Mouse (Mus musculus): ENCODE results near the gene Tlr2. TPM values are rescaled to one million over a fixed set of nuclear protein-coding genes. Genes with fewer than 3 reads are reported as not detected.

The Tlr2 gene
- polyA plus RNA-seq, 1 experiment from 2014 or later: 1.0 TPM

DNA sequence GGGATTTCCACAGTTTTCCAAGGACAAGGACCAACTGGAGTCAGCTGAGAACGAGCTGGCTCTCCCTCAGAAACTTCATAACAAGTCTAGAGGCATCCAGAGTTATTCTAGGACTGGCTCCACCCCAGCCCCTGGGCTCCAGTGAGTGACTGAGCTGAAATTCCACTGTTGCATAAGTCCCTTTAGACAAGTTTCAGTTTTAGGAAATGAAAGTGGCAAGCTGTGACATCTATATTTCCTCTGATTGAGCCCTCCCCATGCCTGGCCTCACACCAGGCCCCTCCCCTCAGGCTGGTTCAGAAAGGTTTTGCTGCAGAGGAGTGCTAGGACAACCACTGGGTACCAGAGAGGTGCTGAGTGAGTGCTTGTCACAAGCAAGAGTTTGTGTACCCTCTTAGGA lies 21.4 kb upstream of the Tlr2 start:
- Histone ChIP-seq H3K9me3 (no peaks in the 10 kb centered on the region), H3K27ac (no peak overlapping the region), H3K4me3 (no peak overlapping the region), H3K4me1 (no peaks in the 10 kb centered on the region), H3K36me3 (replicated peaks) (no peaks in the 10 kb centered on the region), H3K27me3 (ENCODE audit: poor library complexity, severe bottlenecking) (no peaks in the 10 kb centered on the region)
- DNase-seq (ENCODE audit: extremely low spot score, low spot score): no peak
- 49% methylated on average over 1 of the region's 1 CpGs for WGBS

DNA sequence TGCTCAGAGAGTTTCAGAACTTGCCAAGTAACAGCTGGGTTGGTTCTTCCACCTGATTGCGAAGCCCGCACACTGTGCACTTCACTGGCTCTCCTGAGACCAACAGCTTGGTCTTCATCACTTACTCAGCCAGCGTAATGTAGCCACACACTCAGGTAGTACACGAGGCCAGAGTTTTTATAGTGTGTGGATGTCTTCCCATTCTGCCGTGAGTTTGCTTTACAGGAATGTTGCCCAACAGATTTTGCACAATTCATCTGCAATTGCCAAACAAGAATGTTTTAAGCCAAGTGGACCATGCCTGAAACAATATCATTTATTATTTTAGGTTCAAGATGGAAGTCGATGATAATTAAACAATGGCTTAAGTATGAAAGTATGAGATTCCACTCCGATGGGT lies 18.0 kb upstream of the Tlr2 start:
- no peak overlapping the region for H3K27ac ChIP-seq
- H3K4me1 ChIP-seq: no peaks in the 10 kb centered on the region
- no peak overlapping the region for H3K4me3 ChIP-seq
- WGBS: 93% methylated on average over 7 of the region's 7 CpGs
- H3K36me3 ChIP-seq (replicated peaks): no peaks in the 10 kb centered on the region
- H3K9me3 ChIP-seq: no peaks in the 10 kb centered on the region
- no peaks in the 10 kb centered on the region for H3K27me3 ChIP-seq (ENCODE audit: poor library complexity, severe bottlenecking)
- no peak for DNase-seq (ENCODE audit: extremely low spot score, low spot score)

DNA sequence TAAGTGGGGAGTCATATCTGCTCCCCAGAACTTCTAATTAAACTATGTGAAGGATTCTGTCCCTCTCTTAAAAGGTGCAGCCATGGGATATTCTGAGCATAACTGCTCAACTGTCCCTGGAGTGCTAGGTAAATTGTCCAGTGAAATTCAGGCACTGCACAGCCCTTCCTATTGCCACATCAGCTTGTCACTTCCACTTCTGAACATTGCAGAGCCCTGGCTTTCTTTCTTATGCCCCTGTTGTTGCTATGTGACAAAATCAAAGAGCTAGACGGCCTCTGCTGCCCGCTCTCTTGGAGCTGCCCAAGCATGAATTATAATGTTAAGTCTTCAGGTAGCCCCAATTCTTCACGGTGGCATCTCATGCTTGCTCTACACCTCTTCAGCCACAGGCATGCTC lies 17.5 kb upstream of the Tlr2 start:
- Histone ChIP-seq H3K4me3 (no peak overlapping the region), H3K27ac (no peak overlapping the region), H3K4me1 (no peaks in the 10 kb centered on the region), H3K27me3 (ENCODE audit: poor library complexity, severe bottlenecking) (no peaks in the 10 kb centered on the region), H3K9me3 (no peaks in the 10 kb centered on the region), H3K36me3 (replicated peaks) (no peaks in the 10 kb centered on the region)
- no peak for DNase-seq (ENCODE audit: extremely low spot score, low spot score)
- 92% methylated on average over 3 of the region's 3 CpGs for WGBS

DNA sequence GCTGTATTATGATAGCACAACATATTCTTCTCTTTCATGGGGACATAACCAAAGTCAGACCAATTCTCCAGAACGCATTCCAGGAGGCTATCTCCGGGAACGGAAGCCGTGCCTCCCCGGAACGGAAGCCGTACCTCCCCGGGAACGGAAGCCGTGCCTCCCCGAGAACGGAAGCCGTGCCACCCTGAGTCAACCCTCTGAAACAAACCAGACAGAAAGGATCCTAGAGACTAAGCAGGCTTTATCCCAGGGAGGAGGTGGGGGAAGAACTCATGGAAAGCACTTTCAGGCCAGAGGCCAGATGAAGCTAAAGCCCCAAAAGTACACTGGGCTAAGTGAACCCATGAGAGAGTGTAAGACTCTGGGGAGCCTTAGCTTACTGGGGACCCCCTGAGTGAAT lies 16.1 kb upstream of the Tlr2 start:
- DNase-seq (ENCODE audit: extremely low spot score, low spot score): no peak
- Histone ChIP-seq H3K4me1 (no peaks in the 10 kb centered on the region), H3K4me3 (no peak overlapping the region), H3K27ac (no peak overlapping the region), H3K27me3 (ENCODE audit: poor library complexity, severe bottlenecking) (no peaks in the 10 kb centered on the region), H3K9me3 (no peaks in the 10 kb centered on the region), H3K36me3 (replicated peaks) (no peaks in the 10 kb centered on the region)
- WGBS: 96% methylated on average over 13 of the region's 13 CpGs

DNA sequence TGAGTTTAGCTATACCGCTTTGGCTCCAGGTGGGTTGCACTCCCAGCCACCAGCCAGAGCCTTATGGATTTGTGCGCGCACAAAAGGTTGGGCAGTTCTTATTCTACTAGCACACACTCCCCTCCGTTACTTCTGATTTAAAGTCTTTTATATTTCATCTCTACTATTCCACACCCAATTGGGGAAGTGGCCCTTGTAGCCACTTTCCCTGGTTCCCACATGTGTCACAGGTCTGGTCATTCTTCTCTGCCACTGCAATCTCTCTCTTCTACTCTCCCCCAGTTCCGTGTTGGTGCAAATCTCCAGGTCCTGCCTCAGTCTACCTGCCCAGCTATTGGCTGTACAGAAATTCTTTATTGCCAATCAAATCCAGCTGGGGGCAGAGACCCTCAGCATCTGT lies 14.1 kb upstream of the Tlr2 start:
- H3K27ac ChIP-seq: no peak overlapping the region
- 94% methylated on average over 5 of the region's 5 CpGs for WGBS
- H3K36me3 ChIP-seq (replicated peaks): no peaks in the 10 kb centered on the region
- no peaks in the 10 kb centered on the region for H3K27me3 ChIP-seq (ENCODE audit: poor library complexity, severe bottlenecking)
- DNase-seq (ENCODE audit: extremely low spot score, low spot score): no peak
- H3K4me3 ChIP-seq: no peak overlapping the region
- no peaks in the 10 kb centered on the region for H3K4me1 ChIP-seq
- H3K9me3 ChIP-seq: no peaks in the 10 kb centered on the region

DNA sequence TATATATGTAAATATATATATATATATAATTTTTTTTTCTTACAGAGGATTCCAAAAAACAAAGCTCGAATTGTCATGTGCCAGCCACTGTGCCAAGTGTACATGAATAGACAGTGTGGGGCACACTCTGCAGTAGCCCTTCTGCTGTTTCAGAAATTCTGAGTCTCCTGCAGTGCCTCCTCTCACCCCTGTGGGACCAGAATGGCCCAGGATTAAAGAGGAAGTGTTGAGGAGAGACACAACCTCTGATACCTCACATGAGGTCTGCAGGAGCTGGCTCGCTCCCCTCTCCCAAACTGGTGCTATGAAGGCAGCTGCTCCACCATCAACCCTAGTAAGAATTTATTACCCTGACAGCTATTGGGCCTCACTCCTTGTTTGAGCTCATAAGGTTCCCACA lies 7.8 kb upstream of the Tlr2 start:
- peaks cover 2% of the 10 kb centered on the region; the same call in 1 of the 2 replicates for H3K27me3 ChIP-seq (ENCODE audit: poor library complexity, severe bottlenecking)
- H3K36me3 ChIP-seq (replicated peaks): no peaks in the 10 kb centered on the region
- no peak overlapping the region for H3K27ac ChIP-seq
- DNase-seq (ENCODE audit: extremely low spot score, low spot score): no peak
- H3K4me3 ChIP-seq: no peak overlapping the region
- no peaks in the 10 kb centered on the region for H3K9me3 ChIP-seq
- H3K4me1 ChIP-seq: no peaks in the 10 kb centered on the region
- WGBS: 78% methylated on average over 2 of the region's 2 CpGs

DNA sequence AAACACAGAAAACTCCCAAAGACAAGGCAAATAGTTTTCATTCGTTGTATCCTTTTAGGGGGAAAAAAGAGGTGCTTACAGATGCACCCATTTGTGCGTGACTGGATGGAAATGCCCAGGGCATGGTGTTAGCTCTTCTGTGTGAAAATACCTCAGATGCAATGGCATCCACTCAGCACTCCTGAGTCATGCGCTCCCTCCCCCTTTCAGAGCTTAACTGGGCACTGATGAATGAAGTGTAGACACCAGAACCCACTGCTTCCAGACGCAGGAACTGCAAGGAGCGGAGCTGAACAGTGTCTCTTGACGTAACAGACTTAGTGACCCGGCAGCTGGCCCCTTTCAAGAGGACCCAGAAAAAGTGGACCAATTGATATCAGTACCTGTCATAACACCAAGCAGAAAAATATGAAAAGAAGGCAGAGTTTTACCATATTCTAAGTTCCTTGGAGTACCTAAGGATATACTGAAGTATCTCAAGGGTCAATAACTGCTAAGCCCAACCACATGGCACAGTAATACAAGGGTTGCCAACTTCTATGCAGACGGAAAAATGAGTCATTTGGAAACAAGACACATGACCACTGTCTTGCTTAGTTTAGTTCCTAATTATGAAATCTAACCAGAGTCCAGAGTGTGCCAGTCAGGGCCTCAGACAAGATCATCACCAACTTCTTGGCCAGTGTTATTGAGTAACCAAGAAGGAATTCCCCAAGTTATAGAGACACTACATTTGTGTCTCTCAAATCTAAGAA lies 3.4 kb upstream of the Tlr2 start:
- DNase-seq (ENCODE audit: extremely low spot score, low spot score): no peak
- H3K9me3 ChIP-seq: no peaks in the 10 kb centered on the region
- WGBS: 72% methylated on average over 8 of the region's 8 CpGs
- no peak overlapping the region for H3K27ac ChIP-seq
- H3K36me3 ChIP-seq (replicated peaks): no peaks in the 10 kb centered on the region
- peaks cover 34% of the 10 kb centered on the region for H3K27me3 ChIP-seq (ENCODE audit: poor library complexity, severe bottlenecking)
- no peak overlapping the region for H3K4me3 ChIP-seq
- peaks cover 14% of the 10 kb centered on the region for H3K4me1 ChIP-seq

DNA sequence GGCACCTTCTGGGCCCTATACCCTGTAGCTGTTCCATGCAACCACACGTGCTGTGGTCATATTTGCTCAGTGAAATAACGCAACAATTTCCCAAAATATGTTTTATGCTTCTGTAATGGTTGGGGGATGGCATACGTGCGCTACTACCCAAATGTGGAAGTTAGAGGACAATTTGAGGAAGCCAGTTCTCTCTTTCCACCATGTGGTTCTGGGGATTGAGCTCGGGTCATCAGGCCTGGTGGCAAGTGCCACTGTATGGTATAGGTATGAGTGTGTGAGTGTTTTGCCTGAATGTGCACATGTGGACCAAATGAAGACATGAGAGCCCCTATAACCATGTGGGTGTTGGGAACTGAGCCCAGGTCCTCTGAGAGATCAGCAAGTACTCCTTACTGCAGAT lies 2.1 kb downstream of the Tlr2 start:
- H3K9me3 ChIP-seq: no peaks in the 10 kb centered on the region
- peaks cover 14% of the 10 kb centered on the region for H3K4me1 ChIP-seq
- peaks cover 42% of the 10 kb centered on the region for H3K27me3 ChIP-seq (ENCODE audit: poor library complexity, severe bottlenecking)
- no peak overlapping the region for H3K4me3 ChIP-seq
- WGBS: 92% methylated on average over 5 of the region's 5 CpGs
- no peaks in the 10 kb centered on the region for H3K36me3 ChIP-seq (replicated peaks)
- no peak for DNase-seq (ENCODE audit: extremely low spot score, low spot score)
- no peak overlapping the region for H3K27ac ChIP-seq

DNA sequence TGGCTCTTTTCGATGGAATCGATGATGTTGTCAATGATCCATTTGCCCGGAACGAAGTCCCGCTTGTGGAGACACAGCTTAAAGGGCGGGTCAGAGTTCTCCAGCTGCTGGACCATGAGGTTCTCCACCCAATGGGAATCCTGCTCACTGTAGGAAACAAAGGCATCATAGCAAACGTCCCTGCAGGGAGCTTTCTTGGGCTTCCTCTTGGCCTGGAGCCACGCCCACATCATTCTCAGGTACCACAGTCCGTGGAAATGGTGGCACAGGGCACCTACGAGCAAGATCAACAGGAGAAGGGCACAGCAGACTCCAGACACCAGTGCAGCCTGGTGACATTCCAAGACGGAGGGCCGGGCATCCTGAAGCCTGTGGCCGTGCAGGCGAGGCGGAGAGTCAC lies 4.9 kb downstream of the Tlr2 start:
- 87% methylated on average over 15 of the region's 15 CpGs for WGBS
- no peak overlapping the region for H3K27ac ChIP-seq
- no peak for DNase-seq (ENCODE audit: extremely low spot score, low spot score)
- H3K4me3 ChIP-seq: no peak overlapping the region
- H3K4me1 ChIP-seq: peaks cover 12% of the 10 kb centered on the region
- no peaks in the 10 kb centered on the region for H3K9me3 ChIP-seq
- no peaks in the 10 kb centered on the region for H3K36me3 ChIP-seq (replicated peaks)
- peaks cover 20% of the 10 kb centered on the region for H3K27me3 ChIP-seq (ENCODE audit: poor library complexity, severe bottlenecking)

DNA sequence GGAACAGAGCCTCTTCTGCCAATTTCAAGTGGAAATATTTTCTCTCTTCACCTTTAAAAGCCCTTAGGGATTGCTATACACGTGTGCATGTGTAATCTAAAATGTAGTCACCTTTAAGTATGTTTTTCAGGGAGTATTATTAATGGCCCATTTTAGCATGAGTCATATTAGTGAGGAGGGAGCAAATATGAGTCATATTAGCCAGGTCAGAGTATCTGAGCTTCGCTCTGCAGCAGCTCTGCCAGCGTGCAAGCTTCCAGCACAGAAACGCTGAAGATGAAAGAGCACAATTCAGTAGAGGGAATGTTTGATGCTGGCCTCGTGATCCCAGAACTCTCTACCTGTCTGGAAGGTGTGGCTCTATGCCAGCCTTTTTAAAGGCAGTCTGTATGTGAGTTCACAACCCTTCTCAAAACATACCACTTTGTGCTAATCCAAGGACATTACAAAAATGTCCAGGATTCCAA lies 13.4 kb downstream of the Tlr2 start:
- H3K4me3 ChIP-seq: no peak overlapping the region
- H3K9me3 ChIP-seq: no peaks in the 10 kb centered on the region
- no peak for DNase-seq (ENCODE audit: extremely low spot score, low spot score)
- H3K4me1 ChIP-seq: no peaks in the 10 kb centered on the region
- no peaks in the 10 kb centered on the region for H3K27me3 ChIP-seq (ENCODE audit: poor library complexity, severe bottlenecking)
- 86% methylated on average over 5 of the region's 5 CpGs for WGBS
- H3K27ac ChIP-seq: no peak overlapping the region
- no peaks in the 10 kb centered on the region for H3K36me3 ChIP-seq (replicated peaks)

DNA sequence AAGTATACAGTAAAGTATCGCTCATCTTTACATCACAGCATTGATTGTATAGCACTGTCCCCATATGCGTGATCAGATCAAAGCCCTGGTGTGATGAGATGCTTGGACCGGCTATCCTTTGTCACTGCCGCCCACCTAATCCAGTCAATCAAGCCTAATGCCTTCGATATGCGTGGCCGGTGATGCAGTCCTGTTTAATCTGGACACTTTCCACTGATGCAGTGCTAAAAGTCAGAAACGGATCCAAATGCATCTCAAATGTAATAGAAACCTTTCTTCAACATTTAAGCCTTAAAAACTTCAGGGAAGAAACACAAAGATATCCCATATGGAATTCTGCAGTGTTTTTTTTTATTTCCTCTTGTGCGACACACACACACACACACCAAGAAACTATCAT lies 13.9 kb downstream of the Tlr2 start:
- no peak for DNase-seq (ENCODE audit: extremely low spot score, low spot score)
- H3K36me3 ChIP-seq (replicated peaks): no peaks in the 10 kb centered on the region
- no peak overlapping the region for H3K27ac ChIP-seq
- no peak overlapping the region for H3K4me3 ChIP-seq
- no peaks in the 10 kb centered on the region for H3K9me3 ChIP-seq
- H3K27me3 ChIP-seq (ENCODE audit: poor library complexity, severe bottlenecking): no peaks in the 10 kb centered on the region
- H3K4me1 ChIP-seq: no peaks in the 10 kb centered on the region
- WGBS: 91% methylated on average over 9 of the region's 9 CpGs

DNA sequence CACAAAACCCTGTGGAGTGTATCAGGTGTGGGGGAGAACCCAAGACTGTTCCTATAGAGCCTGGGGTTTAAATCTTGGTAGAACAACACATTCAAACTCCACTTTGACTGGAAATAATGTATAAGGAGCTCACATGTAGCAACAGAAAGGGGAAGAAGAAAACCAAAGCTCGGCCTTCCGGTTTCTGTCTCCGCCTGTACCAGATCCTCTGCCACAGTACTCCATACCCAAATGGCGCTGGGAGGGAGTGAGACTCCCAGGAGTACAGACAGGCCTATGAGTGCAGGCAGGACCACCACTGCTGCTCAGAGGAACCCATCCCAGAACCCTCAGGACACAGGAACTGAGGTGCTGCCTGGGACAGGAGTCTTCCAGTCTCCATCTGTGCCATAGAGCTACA lies 17.8 kb downstream of the Tlr2 start:
- Histone ChIP-seq H3K36me3 (replicated peaks) (no peaks in the 10 kb centered on the region), H3K27me3 (ENCODE audit: poor library complexity, severe bottlenecking) (no peaks in the 10 kb centered on the region), H3K9me3 (no peaks in the 10 kb centered on the region), H3K4me1 (no peaks in the 10 kb centered on the region), H3K27ac (no peak overlapping the region), H3K4me3 (no peak overlapping the region)
- WGBS: 99% methylated on average over 4 of the region's 4 CpGs
- DNase-seq (ENCODE audit: extremely low spot score, low spot score): no peak

DNA sequence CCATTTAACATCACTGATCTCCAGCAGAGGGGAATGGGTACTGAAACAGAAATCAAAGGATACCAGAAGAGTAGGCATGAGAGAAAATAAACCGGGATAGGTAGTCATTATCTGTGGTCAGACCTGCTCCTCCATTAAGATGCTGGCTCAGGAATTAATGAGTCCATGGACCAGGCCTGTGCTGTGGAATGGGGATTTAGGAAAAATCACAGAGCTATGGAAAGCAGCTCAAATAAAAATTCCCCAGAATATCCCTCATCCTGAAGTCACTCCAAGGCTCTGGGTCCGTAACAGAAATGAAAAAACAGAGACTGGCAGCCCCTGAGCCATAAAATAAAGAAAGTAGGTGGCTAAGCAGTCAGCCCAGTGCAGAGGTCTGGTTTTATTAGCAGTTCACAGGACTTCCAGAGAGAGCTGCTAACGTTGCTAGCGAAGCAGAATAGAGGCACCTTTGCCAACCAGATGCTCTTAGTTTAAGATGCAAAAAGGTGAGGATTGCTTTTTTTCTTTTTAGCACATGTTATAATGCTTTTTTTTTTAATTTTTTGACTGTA lies 25.1 kb downstream of the Tlr2 start:
- Histone ChIP-seq H3K9me3 (no peaks in the 10 kb centered on the region), H3K27ac (no peak overlapping the region), H3K36me3 (replicated peaks) (no peaks in the 10 kb centered on the region), H3K4me3 (no peak overlapping the region), H3K27me3 (ENCODE audit: poor library complexity, severe bottlenecking) (no peaks in the 10 kb centered on the region), H3K4me1 (no peaks in the 10 kb centered on the region)
- 85% methylated on average over 4 of the region's 4 CpGs for WGBS
- no peak for DNase-seq (ENCODE audit: extremely low spot score, low spot score)
